Mouse (Mus musculus) cerebellum, adult 11 months (tissue): ENCODE measurements around the gene Ipo9.

Source experiments
- DNase-seq: peaks from one replicate; pipeline ENCODE4 v3.0.0; 2022

Ipo9 gene

GRCm38 (mm10) chr1:135429901-135430668 is at the start of gene Ipo9:
Ipo9 (minus strand) TSS chr1:135430499.
- peak; percentile 91 for DNase-seq

GRCm38 (mm10) chr1:135475571-135475895 is 45.2 kb upstream of the Ipo9 start:
- no peak for DNase-seq

- no peak for DNase-seq
These were observed 44.7 kb upstream of the Ipo9 start for GRCm38 (mm10) chr1:135474861-135475570.

- no peak for DNase-seq
These were observed 42.2 kb upstream of the Ipo9 start for GRCm38 (mm10) chr1:135472536-135472935.

GRCm38 (mm10) chr1:135471742-135472141 is 41.4 kb upstream of the Ipo9 start:
- no peak for DNase-seq

- no peak for DNase-seq
These were observed 40.2 kb upstream of the Ipo9 start for GRCm38 (mm10) chr1:135470546-135470945.

GRCm38 (mm10) chr1:135467462-135467861 is 37.2 kb upstream of the Ipo9 start:
- DNase-seq = no peak

- DNase-seq = no peak
These were observed 36.6 kb upstream of the Ipo9 start for GRCm38 (mm10) chr1:135466935-135467334.

GRCm38 (mm10) chr1:135465734-135466133 is 35.4 kb upstream of the Ipo9 start:
- no peak for DNase-seq

GRCm38 (mm10) chr1:135462736-135463135 is 32.4 kb upstream of the Ipo9 start:
- no peak for DNase-seq

GRCm38 (mm10) chr1:135462304-135462703 is 32.0 kb upstream of the Ipo9 start:
- no peak for DNase-seq

GRCm38 (mm10) chr1:135461097-135461730 is 30.9 kb upstream of the Ipo9 start:
- peak; percentile 43 for DNase-seq

GRCm38 (mm10) chr1:135460521-135460920 is 30.2 kb upstream of the Ipo9 start:
- DNase-seq = no peak

- no peak for DNase-seq
These were observed 27.6 kb upstream of the Ipo9 start for GRCm38 (mm10) chr1:135457860-135458259.

GRCm38 (mm10) chr1:135452259-135452658 is 22.0 kb upstream of the Ipo9 start:
- no peak for DNase-seq

- no peak for DNase-seq
These were observed 21.1 kb upstream of the Ipo9 start for GRCm38 (mm10) chr1:135451419-135451818.

- DNase-seq = no peak
These were observed 19.6 kb upstream of the Ipo9 start for GRCm38 (mm10) chr1:135449876-135450275.

- no peak for DNase-seq
These were observed 18.6 kb upstream of the Ipo9 start for GRCm38 (mm10) chr1:135448940-135449339.

GRCm38 (mm10) chr1:135443506-135443905 is 13.2 kb upstream of the Ipo9 start:
- DNase-seq = no peak

GRCm38 (mm10) chr1:135441861-135442260 is 11.6 kb upstream of the Ipo9 start:
- no peak for DNase-seq

GRCm38 (mm10) chr1:135440986-135441385 is 10.7 kb upstream of the Ipo9 start:
- DNase-seq = no peak

GRCm38 (mm10) chr1:135438801-135439200 is 8.5 kb upstream of the Ipo9 start:
- no peak for DNase-seq

- no peak for DNase-seq
These were observed 5.5 kb upstream of the Ipo9 start for GRCm38 (mm10) chr1:135435823-135436222.

GRCm38 (mm10) chr1:135430669-135431017 is 344 bp upstream of the Ipo9 start:
- no peak for DNase-seq
